Mouse (Mus musculus): ENCODE measurements around the gene Gm37240. TPM values are rescaled to one million over a fixed set of nuclear protein-coding genes. Genes with fewer than 3 reads are reported as not detected.

Gm37240 gene
- polyA plus RNA-seq, 1 experiment from 2014 or later: 3.2 TPM

GRCm38 (mm10) chr3:85532376-85532775 is 354.9 kb downstream of the Gm37240 start:
- 71% methylated on average over 3 of the region's 3 CpGs for WGBS
- ATAC-seq (replicated peaks; ENCODE audit: insufficient number of reproducible peaks, low FRiP score, low TSS enrichment, low read depth) (no peak), DNase-seq (ENCODE audit: low spot score) (no peak)
- no peaks in the 10 kb centered on the region for H3K27me3 ChIP-seq (ENCODE audit: control insufficient read depth, insufficient read depth, low read length)
- no peak overlapping the region for H3K4me3 ChIP-seq (ENCODE audit: low read depth, low read length)
- H3K9me3 ChIP-seq (replicated peaks; ENCODE audit: control insufficient read depth, low read length): no peaks in the 10 kb centered on the region
- no peak overlapping the region for H3K27ac ChIP-seq (replicated peaks; ENCODE audit: low read depth, low read length)
- no peaks in the 10 kb centered on the region for H3K4me1 ChIP-seq (ENCODE audit: control insufficient read depth, insufficient read depth, low read length)
- H3K36me3 ChIP-seq (replicated peaks; ENCODE audit: control insufficient read depth, insufficient read depth, low read depth, low read length): no peaks in the 10 kb centered on the region
- H3K9ac ChIP-seq (replicated peaks; ENCODE audit: low read length): no peak overlapping the region
- H3K4me2 ChIP-seq (ENCODE audit: low read depth, low read length): no peak overlapping the region

- ATAC-seq (replicated peaks; ENCODE audit: insufficient number of reproducible peaks, low FRiP score, low TSS enrichment, low read depth): no peak
- H3K27ac ChIP-seq (replicated peaks; ENCODE audit: low read depth, low read length): no peak overlapping the region
- H3K9me3 ChIP-seq (replicated peaks; ENCODE audit: control insufficient read depth, low read length): no peaks in the 10 kb centered on the region
- H3K9ac ChIP-seq (replicated peaks; ENCODE audit: low read length): no peak overlapping the region
- H3K4me2 ChIP-seq (ENCODE audit: low read depth, low read length): no peak overlapping the region
- no peaks in the 10 kb centered on the region for H3K27me3 ChIP-seq (ENCODE audit: control insufficient read depth, insufficient read depth, low read length)
- no peak overlapping the region for H3K4me3 ChIP-seq (ENCODE audit: low read depth, low read length)
- no peaks in the 10 kb centered on the region for H3K4me1 ChIP-seq (ENCODE audit: control insufficient read depth, insufficient read depth, low read length)
- H3K36me3 ChIP-seq (replicated peaks; ENCODE audit: control insufficient read depth, insufficient read depth, low read depth, low read length): no peaks in the 10 kb centered on the region
- WGBS: 87% methylated on average over 8 of the region's 8 CpGs
- DNase-seq (ENCODE audit: low spot score): no peak
Observed at GRCm38 (mm10) chr3:85530601-85531161, 356.6 kb downstream of the Gm37240 start.

- no peak overlapping the region for H3K27ac ChIP-seq (replicated peaks; ENCODE audit: low read depth, low read length)
- H3K9me3 ChIP-seq (replicated peaks; ENCODE audit: control insufficient read depth, low read length): no peaks in the 10 kb centered on the region
- no peak overlapping the region for H3K4me2 ChIP-seq (ENCODE audit: low read depth, low read length)
- H3K4me1 ChIP-seq (ENCODE audit: control insufficient read depth, insufficient read depth, low read length): no peaks in the 10 kb centered on the region
- H3K4me3 ChIP-seq (ENCODE audit: low read depth, low read length): no peak overlapping the region
- H3K9ac ChIP-seq (replicated peaks; ENCODE audit: low read length): no peak overlapping the region
- no peaks in the 10 kb centered on the region for H3K36me3 ChIP-seq (replicated peaks; ENCODE audit: control insufficient read depth, insufficient read depth, low read depth, low read length)
- DNase-seq (ENCODE audit: low spot score) (no peak), ATAC-seq (replicated peaks; ENCODE audit: insufficient number of reproducible peaks, low FRiP score, low TSS enrichment, low read depth) (no peak)
- no peaks in the 10 kb centered on the region for H3K27me3 ChIP-seq (ENCODE audit: control insufficient read depth, insufficient read depth, low read length)
- 88% methylated on average over 1 of the region's 1 CpGs for WGBS
Observed at GRCm38 (mm10) chr3:85521311-85521907, 365.9 kb downstream of the Gm37240 start.

- 73% methylated on average over 8 of the region's 8 CpGs for WGBS
- no peaks in the 10 kb centered on the region for H3K4me1 ChIP-seq (ENCODE audit: control insufficient read depth, insufficient read depth, low read length)
Observed at GRCm38 (mm10) chr3:85518668-85519067, 368.6 kb downstream of the Gm37240 start.

GRCm38 (mm10) chr3:85518072-85518471 is 369.2 kb downstream of the Gm37240 start:
- H3K4me3 ChIP-seq (ENCODE audit: low read depth, low read length): no peak overlapping the region
- H3K4me1 ChIP-seq (ENCODE audit: control insufficient read depth, insufficient read depth, low read length): no peaks in the 10 kb centered on the region
- no peaks in the 10 kb centered on the region for H3K9me3 ChIP-seq (replicated peaks; ENCODE audit: control insufficient read depth, low read length)
- WGBS: 83% methylated on average over 1 of the region's 1 CpGs
- H3K27ac ChIP-seq (replicated peaks; ENCODE audit: low read depth, low read length): no peak overlapping the region
- H3K9ac ChIP-seq (replicated peaks; ENCODE audit: low read length): no peak overlapping the region
- H3K27me3 ChIP-seq (ENCODE audit: control insufficient read depth, insufficient read depth, low read length): no peaks in the 10 kb centered on the region
- no peak overlapping the region for H3K4me2 ChIP-seq (ENCODE audit: low read depth, low read length)
- no peak for ATAC-seq (replicated peaks; ENCODE audit: insufficient number of reproducible peaks, low FRiP score, low TSS enrichment, low read depth)
- H3K36me3 ChIP-seq (replicated peaks; ENCODE audit: control insufficient read depth, insufficient read depth, low read depth, low read length): no peaks in the 10 kb centered on the region
- DNase-seq (ENCODE audit: low spot score): no peak

More at GRCm38 (mm10) chr3:85518668-85519067, 368.6 kb downstream of the Gm37240 start:
- Histone ChIP-seq H3K4me2 (ENCODE audit: low read depth, low read length) (no peak overlapping the region), H3K27ac (replicated peaks; ENCODE audit: low read depth, low read length) (no peak overlapping the region), H3K9me3 (replicated peaks; ENCODE audit: control insufficient read depth, low read length) (no peaks in the 10 kb centered on the region), H3K9ac (replicated peaks; ENCODE audit: low read length) (no peak overlapping the region), H3K36me3 (replicated peaks; ENCODE audit: control insufficient read depth, insufficient read depth, low read depth, low read length) (no peaks in the 10 kb centered on the region), H3K4me3 (ENCODE audit: low read depth, low read length) (no peak overlapping the region), H3K27me3 (ENCODE audit: control insufficient read depth, insufficient read depth, low read length) (no peaks in the 10 kb centered on the region)
- DNase-seq (ENCODE audit: low spot score) (no peak), ATAC-seq (replicated peaks; ENCODE audit: insufficient number of reproducible peaks, low FRiP score, low TSS enrichment, low read depth) (no peak)

GRCm38 (mm10) chr3:85516739-85517396 is 370.4 kb downstream of the Gm37240 start:
- H3K9ac ChIP-seq (replicated peaks; ENCODE audit: low read length): no peak overlapping the region
- H3K4me2 ChIP-seq (ENCODE audit: low read depth, low read length): no peak overlapping the region
- WGBS: 78% methylated on average over 11 of the region's 11 CpGs
- no peaks in the 10 kb centered on the region for H3K4me1 ChIP-seq (ENCODE audit: control insufficient read depth, insufficient read depth, low read length)
- H3K27me3 ChIP-seq (ENCODE audit: control insufficient read depth, insufficient read depth, low read length): no peaks in the 10 kb centered on the region
- no peaks in the 10 kb centered on the region for H3K36me3 ChIP-seq (replicated peaks; ENCODE audit: control insufficient read depth, insufficient read depth, low read depth, low read length)
- no peak overlapping the region for H3K27ac ChIP-seq (replicated peaks; ENCODE audit: low read depth, low read length)
- no peak for DNase-seq (ENCODE audit: low spot score)
- no peak for ATAC-seq (replicated peaks; ENCODE audit: insufficient number of reproducible peaks, low FRiP score, low TSS enrichment, low read depth)
- H3K9me3 ChIP-seq (replicated peaks; ENCODE audit: control insufficient read depth, low read length): no peaks in the 10 kb centered on the region
- no peak overlapping the region for H3K4me3 ChIP-seq (ENCODE audit: low read depth, low read length)

- ATAC-seq (replicated peaks; ENCODE audit: insufficient number of reproducible peaks, low FRiP score, low TSS enrichment, low read depth) (no peak), DNase-seq (ENCODE audit: low spot score) (no peak)
- Histone ChIP-seq H3K4me3 (ENCODE audit: low read depth, low read length) (no peak overlapping the region), H3K4me2 (ENCODE audit: low read depth, low read length) (no peak overlapping the region), H3K9ac (replicated peaks; ENCODE audit: low read length) (no peak overlapping the region), H3K27ac (replicated peaks; ENCODE audit: low read depth, low read length) (no peak overlapping the region), H3K4me1 (ENCODE audit: control insufficient read depth, insufficient read depth, low read length) (no peaks in the 10 kb centered on the region), H3K9me3 (replicated peaks; ENCODE audit: control insufficient read depth, low read length) (no peaks in the 10 kb centered on the region), H3K27me3 (ENCODE audit: control insufficient read depth, insufficient read depth, low read length) (no peaks in the 10 kb centered on the region), H3K36me3 (replicated peaks; ENCODE audit: control insufficient read depth, insufficient read depth, low read depth, low read length) (no peaks in the 10 kb centered on the region)
- 64% methylated on average over 11 of the region's 11 CpGs for WGBS
Observed at GRCm38 (mm10) chr3:85514700-85515099, 372.6 kb downstream of the Gm37240 start.

GRCm38 (mm10) chr3:85508717-85509279 is 378.5 kb downstream of the Gm37240 start:
- Histone ChIP-seq H3K36me3 (replicated peaks; ENCODE audit: control insufficient read depth, insufficient read depth, low read depth, low read length) (no peaks in the 10 kb centered on the region), H3K27ac (replicated peaks; ENCODE audit: low read depth, low read length) (no peak overlapping the region), H3K4me2 (ENCODE audit: low read depth, low read length) (no peak overlapping the region), H3K4me1 (ENCODE audit: control insufficient read depth, insufficient read depth, low read length) (no peaks in the 10 kb centered on the region), H3K9me3 (replicated peaks; ENCODE audit: control insufficient read depth, low read length) (no peaks in the 10 kb centered on the region), H3K4me3 (ENCODE audit: low read depth, low read length) (no peak overlapping the region), H3K27me3 (ENCODE audit: control insufficient read depth, insufficient read depth, low read length) (no peaks in the 10 kb centered on the region), H3K9ac (replicated peaks; ENCODE audit: low read length) (no peak overlapping the region)
- DNase-seq (ENCODE audit: low spot score): no peak
- no peak for ATAC-seq (replicated peaks; ENCODE audit: insufficient number of reproducible peaks, low FRiP score, low TSS enrichment, low read depth)
- 85% methylated on average over 5 of the region's 5 CpGs for WGBS
